Mouse (Mus musculus): Measurements from ENCODE around the gene Mdh2. TPM values are rescaled to one million over a fixed set of nuclear protein-coding genes. Genes with fewer than 3 reads are reported as not detected.

The Mdh2 gene
- polyA plus RNA-seq, 1 experiment: 1,141 TPM

DNA sequence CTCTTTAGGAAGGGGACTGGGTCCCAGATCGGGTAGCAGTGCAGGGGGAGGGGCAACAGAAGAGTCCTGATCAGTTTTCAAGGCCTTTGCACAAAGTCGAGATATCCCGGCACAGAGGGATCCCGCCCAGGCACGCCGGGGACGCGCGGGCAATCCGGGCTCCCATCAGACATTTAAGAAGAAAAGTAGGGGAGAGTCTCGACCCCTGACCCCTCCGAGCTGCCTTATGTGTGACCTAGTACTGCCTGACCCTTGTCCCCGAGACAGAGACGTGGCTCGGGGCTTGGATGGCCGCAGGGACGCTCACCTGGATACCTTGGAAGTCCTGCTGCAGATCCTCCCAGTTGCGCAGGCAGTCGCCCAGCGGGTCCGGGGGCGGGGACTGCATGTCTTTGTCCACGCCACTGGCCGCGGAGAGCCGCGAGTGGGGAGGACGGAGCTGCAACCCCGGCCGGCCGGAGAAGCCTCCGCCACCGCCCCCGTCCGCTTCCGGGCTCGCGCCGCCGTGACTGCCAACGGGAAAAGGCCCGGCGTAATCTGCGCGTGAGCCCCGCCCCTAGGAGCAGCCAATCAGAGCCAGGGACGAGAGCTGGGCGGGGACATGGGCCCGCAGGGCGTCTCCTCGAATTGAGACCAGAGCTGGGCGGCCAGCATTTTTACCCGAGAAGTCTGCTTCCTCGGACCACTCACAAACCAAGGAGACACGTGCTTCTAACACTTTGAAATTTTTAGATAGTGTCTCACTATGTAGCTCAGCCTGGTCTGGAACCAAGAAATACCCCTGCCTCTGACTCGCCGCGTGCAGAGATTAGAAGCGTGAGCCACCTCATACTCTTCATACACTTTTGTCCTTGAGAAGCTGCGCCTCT is 34.3 kb upstream of the Mdh2 start, which contains the start of gene Tmem120a:
Gene Tmem120a, minus strand, starts transcription at position 708 of the 869 bp plus-strand sequence.
- H3K4me3 ChIP-seq (ENCODE audit: insufficient read depth, low read depth, low read length): peak within 1 kb of the TSS; percentile 70
- no peaks in the 10 kb centered on the region for H3K27me3 ChIP-seq (replicated peaks; ENCODE audit: control insufficient read depth, insufficient read depth, low read length)
- under 1% methylated on average over 60 of the region's 60 CpGs for WGBS
- no peak for TF ChIP-seq CTCF (conservative IDR thresholded peaks at IDR 0.05; ENCODE audit: insufficient read depth, insufficient read length, low read depth, low read length)
- peak; percentile 45 for TF ChIP-seq POLR2A (IDR thresholded peaks at IDR 0.05; ENCODE audit: low read depth, low read length)
- H3K36me3 ChIP-seq (ENCODE audit: control insufficient read depth, insufficient read depth, low read length): no peaks in the 10 kb centered on the region
- peak within 1 kb of the TSS; percentile 79 for H3K27ac ChIP-seq (ENCODE audit: insufficient read depth, low read depth, low read length)
- H3K4me1 ChIP-seq (ENCODE audit: control insufficient read depth, insufficient read depth, low read length): peaks cover 9% of the 10 kb centered on the region; the same call in 1 of the 2 replicates
- DNase-seq: peak; percentile 98

DNA sequence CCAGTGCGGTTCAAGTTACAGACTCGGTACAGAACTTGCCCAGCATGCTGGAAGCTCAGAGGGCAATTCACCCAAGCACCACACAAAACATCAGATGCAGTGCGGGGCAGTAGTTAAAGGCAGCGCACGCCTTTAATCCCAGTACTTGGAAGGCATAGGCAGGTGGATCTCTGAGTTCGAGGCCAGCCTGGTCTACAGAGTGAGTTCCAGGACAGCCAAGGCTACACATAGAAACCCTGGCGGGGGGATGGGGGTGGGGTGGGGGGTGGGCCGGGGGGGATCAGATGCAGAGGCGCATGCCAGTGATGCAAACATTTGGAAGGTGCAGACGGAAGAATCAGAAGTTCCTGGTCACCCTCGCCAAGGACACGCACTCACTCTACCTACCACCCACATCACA is 33.5 kb upstream of the Mdh2 start:
- Histone ChIP-seq H3K27ac (ENCODE audit: insufficient read depth, low read depth, low read length) (peak overlapping the region; percentile 79; the same call in 1 of the 2 replicates), H3K36me3 (ENCODE audit: control insufficient read depth, insufficient read depth, low read length) (no peaks in the 10 kb centered on the region), H3K4me1 (ENCODE audit: control insufficient read depth, insufficient read depth, low read length) (peaks cover 9% of the 10 kb centered on the region; the same call in 1 of the 2 replicates), H3K27me3 (replicated peaks; ENCODE audit: control insufficient read depth, insufficient read depth, low read length) (no peaks in the 10 kb centered on the region), H3K4me3 (ENCODE audit: insufficient read depth, low read depth, low read length) (peak overlapping the region; percentile 33)
- no peak for DNase-seq
- no peak for TF ChIP-seq POLR2A (IDR thresholded peaks at IDR 0.05; ENCODE audit: low read depth, low read length)
- no peak for TF ChIP-seq CTCF (conservative IDR thresholded peaks at IDR 0.05; ENCODE audit: insufficient read depth, insufficient read length, low read depth, low read length)
- 39% methylated on average over 12 of the region's 12 CpGs for WGBS

DNA sequence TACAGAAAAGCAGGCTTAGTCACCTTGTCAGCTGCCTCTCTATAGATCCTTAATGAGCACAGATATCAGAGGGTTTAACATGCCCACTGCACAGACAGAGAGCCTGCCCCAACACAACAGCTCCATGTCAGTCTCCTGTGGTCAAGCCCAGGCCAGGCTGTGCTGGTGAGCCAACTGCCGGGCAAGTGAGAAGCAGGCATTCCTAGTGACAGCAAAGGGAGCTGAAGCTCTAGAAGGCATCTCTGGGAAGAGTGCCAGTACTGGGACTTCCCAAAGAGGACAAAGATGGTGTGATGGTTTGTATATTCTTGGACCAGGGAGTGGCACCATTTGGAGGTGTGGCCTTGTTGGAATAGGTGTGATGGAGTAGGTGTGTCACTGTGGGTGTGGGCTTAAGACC is 27.2 kb upstream of the Mdh2 start:
- H3K4me1 ChIP-seq (ENCODE audit: control insufficient read depth, insufficient read depth, low read length): no peaks in the 10 kb centered on the region
- H3K27me3 ChIP-seq (replicated peaks; ENCODE audit: control insufficient read depth, insufficient read depth, low read length): no peaks in the 10 kb centered on the region
- WGBS: 80% methylated on average over 1 of the region's 1 CpGs
- TF ChIP-seq POLR2A (IDR thresholded peaks at IDR 0.05; ENCODE audit: low read depth, low read length) (no peak), CTCF (conservative IDR thresholded peaks at IDR 0.05; ENCODE audit: insufficient read depth, insufficient read length, low read depth, low read length) (no peak)
- no peak for DNase-seq
- H3K4me3 ChIP-seq (ENCODE audit: insufficient read depth, low read depth, low read length): no peak overlapping the region
- no peak overlapping the region for H3K27ac ChIP-seq (ENCODE audit: insufficient read depth, low read depth, low read length)
- H3K36me3 ChIP-seq (ENCODE audit: control insufficient read depth, insufficient read depth, low read length): no peaks in the 10 kb centered on the region

DNA sequence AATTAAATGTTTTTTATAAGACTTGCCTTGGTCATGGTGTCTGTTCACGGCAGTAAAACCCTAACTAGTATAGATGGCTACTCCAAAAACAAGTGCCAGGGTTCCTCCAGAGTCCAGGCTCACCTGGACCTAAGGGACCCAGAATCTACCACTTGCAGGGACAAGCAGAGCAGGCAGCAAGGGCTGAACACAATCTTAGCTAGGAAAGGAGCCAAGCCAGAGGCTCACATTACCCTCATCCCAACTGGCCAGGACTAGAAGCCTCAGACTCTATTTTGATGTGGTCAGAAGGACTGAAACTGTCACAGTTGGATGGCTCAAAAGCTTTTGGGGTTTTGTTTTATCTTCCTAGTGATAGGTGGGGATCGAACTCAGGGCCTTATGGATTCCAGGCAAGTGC is 26.7 kb upstream of the Mdh2 start:
- Histone ChIP-seq H3K4me1 (ENCODE audit: control insufficient read depth, insufficient read depth, low read length) (no peaks in the 10 kb centered on the region), H3K36me3 (ENCODE audit: control insufficient read depth, insufficient read depth, low read length) (no peaks in the 10 kb centered on the region), H3K27ac (ENCODE audit: insufficient read depth, low read depth, low read length) (no peak overlapping the region), H3K4me3 (ENCODE audit: insufficient read depth, low read depth, low read length) (no peak overlapping the region), H3K27me3 (replicated peaks; ENCODE audit: control insufficient read depth, insufficient read depth, low read length) (no peaks in the 10 kb centered on the region)
- TF ChIP-seq POLR2A (IDR thresholded peaks at IDR 0.05; ENCODE audit: low read depth, low read length): no peak
- no peak for TF ChIP-seq CTCF (conservative IDR thresholded peaks at IDR 0.05; ENCODE audit: insufficient read depth, insufficient read length, low read depth, low read length)
- no peak for DNase-seq
- WGBS: 89% methylated on average over 2 of the region's 2 CpGs

DNA sequence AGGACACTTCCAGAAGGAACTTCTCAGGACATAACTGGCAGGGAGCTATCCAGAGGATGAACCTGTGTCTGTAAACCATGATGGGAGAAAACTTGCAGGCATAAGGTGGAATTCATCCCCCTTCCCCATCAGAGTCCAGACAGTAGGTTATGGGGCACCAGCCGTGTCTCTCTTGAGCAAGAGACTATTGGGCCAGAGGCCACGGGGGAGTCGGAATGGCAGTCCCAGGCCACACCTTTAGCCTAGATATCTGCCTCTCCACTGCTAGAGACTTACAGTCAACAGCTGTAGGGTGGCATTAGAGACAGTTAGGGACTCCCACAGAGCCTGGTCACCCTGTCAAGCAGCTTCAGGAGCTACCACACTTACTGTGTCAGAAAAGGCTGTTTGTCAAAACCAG is 16.4 kb upstream of the Mdh2 start:
- Histone ChIP-seq H3K4me3 (ENCODE audit: insufficient read depth, low read depth, low read length) (no peak overlapping the region), H3K36me3 (ENCODE audit: control insufficient read depth, insufficient read depth, low read length) (no peaks in the 10 kb centered on the region), H3K27me3 (replicated peaks; ENCODE audit: control insufficient read depth, insufficient read depth, low read length) (no peaks in the 10 kb centered on the region), H3K27ac (ENCODE audit: insufficient read depth, low read depth, low read length) (no peak overlapping the region), H3K4me1 (ENCODE audit: control insufficient read depth, insufficient read depth, low read length) (no peaks in the 10 kb centered on the region)
- 63% methylated on average over 3 of the region's 3 CpGs for WGBS
- DNase-seq: no peak
- TF ChIP-seq CTCF (conservative IDR thresholded peaks at IDR 0.05; ENCODE audit: insufficient read depth, insufficient read length, low read depth, low read length) (no peak), POLR2A (IDR thresholded peaks at IDR 0.05; ENCODE audit: low read depth, low read length) (no peak)

DNA sequence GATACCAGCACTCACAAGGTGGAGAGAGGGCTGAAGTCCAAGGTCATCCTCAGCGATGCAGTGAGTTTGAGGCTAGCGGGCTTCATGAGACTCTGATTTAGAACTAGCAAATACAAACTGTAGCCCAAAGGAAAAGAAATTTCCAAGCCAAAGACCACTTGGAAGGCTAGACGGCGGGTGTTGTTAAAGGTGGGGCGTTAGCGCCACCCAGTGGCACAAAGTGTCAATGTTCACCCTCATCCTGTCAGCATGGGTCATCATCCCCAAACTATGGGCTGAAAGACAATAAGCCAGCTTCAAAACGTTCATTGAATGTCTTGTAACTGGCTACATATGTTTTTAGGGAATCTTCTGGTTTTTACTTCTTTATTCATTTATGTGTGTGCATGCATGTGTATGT is 14.8 kb upstream of the Mdh2 start:
- Histone ChIP-seq H3K4me3 (ENCODE audit: insufficient read depth, low read depth, low read length) (no peak overlapping the region), H3K27ac (ENCODE audit: insufficient read depth, low read depth, low read length) (no peak overlapping the region), H3K4me1 (ENCODE audit: control insufficient read depth, insufficient read depth, low read length) (no peaks in the 10 kb centered on the region), H3K36me3 (ENCODE audit: control insufficient read depth, insufficient read depth, low read length) (no peaks in the 10 kb centered on the region), H3K27me3 (replicated peaks; ENCODE audit: control insufficient read depth, insufficient read depth, low read length) (no peaks in the 10 kb centered on the region)
- TF ChIP-seq POLR2A (IDR thresholded peaks at IDR 0.05; ENCODE audit: low read depth, low read length) (no peak), CTCF (conservative IDR thresholded peaks at IDR 0.05; ENCODE audit: insufficient read depth, insufficient read length, low read depth, low read length) (peak; percentile 94)
- 2% methylated on average over 7 of the region's 7 CpGs for WGBS
- DNase-seq: peak; percentile 70

DNA sequence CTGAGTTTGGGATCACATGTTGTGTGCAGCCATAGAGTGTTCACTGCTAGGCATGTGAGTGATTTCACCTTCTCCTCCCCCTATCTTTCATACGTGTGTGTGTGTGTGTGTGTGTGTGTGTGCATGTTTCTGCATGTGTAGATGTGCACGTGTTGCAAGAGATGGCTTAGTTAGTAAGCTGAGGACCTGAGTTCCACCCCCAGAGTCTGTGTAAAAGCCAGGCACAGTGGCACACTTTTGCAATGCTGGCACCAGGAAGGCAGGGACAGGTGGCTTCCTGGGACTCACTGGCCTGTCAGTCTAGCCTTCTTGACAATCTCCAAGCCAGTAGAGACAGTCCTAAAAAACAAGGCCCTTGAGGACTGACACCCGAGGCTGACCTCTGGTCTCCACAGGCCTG is 13.3 kb upstream of the Mdh2 start:
- Histone ChIP-seq H3K27me3 (replicated peaks; ENCODE audit: control insufficient read depth, insufficient read depth, low read length) (no peaks in the 10 kb centered on the region), H3K27ac (ENCODE audit: insufficient read depth, low read depth, low read length) (no peak overlapping the region), H3K36me3 (ENCODE audit: control insufficient read depth, insufficient read depth, low read length) (no peaks in the 10 kb centered on the region), H3K4me1 (ENCODE audit: control insufficient read depth, insufficient read depth, low read length) (no peaks in the 10 kb centered on the region), H3K4me3 (ENCODE audit: insufficient read depth, low read depth, low read length) (no peak overlapping the region)
- 74% methylated on average over 3 of the region's 3 CpGs for WGBS
- no peak for DNase-seq
- TF ChIP-seq POLR2A (IDR thresholded peaks at IDR 0.05; ENCODE audit: low read depth, low read length) (no peak), CTCF (conservative IDR thresholded peaks at IDR 0.05; ENCODE audit: insufficient read depth, insufficient read length, low read depth, low read length) (no peak)
